Mouse (Mus musculus): ENCODE measurements around the gene Rhox2f. TPM values are rescaled to one million over a fixed set of nuclear protein-coding genes. Genes with fewer than 3 reads are reported as not detected.
"Not testable (repeated sequence)": the region's sequence is repeated elsewhere in the genome, so short reads cannot be mapped to it uniquely, and the experiment has no call there.

Rhox2f gene
- not detected for total RNA-seq (2022)

DNA sequence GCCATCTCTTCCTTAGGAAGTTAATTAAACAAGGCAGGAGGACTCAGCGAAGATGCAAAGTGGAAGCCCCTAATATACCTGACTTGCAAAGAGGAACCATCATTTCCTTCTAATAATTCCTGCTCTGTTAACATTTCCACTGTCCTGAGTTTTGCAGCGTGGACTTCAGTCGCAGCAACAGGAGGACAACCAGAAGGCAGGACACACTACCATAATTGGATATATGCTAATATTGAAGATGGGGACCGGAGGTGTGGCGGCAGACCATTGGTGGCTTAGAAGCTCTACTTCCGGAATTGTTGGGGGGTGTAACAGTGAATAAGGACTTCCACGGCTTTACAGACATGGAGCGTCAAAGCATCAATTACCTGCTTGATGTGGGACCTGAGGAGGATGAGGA lies at the start of gene Rhox2f:
TSS of gene Rhox2f (plus strand) at position 301 of the 400 bp plus-strand sequence.
- DNase-seq (ENCODE audit: low spot score) = not testable (repeated sequence)

DNA sequence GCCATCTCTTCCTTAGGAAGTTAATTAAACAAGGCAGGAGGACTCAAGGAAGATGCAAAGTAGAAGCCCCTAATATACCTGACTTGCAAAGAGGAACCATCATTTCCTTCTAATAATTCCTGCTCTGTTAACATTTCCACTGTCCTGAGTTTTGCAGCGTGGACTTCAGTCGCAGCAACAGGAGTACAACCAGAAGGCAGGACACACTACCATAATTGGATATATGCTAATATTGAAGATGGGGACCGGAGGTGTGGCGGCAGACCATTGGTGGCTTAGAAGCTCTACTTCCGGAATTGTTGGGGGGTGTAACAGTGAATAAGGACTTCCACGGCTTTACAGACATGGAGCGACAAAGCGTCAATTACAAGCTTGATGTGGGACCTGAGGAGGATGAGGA lies 41.1 kb upstream of the Rhox2f start, which contains the start of gene Rhox2e:
TSS of gene Rhox2e (plus strand) at position 301 of the 400 bp plus-strand sequence.
- DNase-seq (ENCODE audit: low spot score) = not testable (repeated sequence)

DNA sequence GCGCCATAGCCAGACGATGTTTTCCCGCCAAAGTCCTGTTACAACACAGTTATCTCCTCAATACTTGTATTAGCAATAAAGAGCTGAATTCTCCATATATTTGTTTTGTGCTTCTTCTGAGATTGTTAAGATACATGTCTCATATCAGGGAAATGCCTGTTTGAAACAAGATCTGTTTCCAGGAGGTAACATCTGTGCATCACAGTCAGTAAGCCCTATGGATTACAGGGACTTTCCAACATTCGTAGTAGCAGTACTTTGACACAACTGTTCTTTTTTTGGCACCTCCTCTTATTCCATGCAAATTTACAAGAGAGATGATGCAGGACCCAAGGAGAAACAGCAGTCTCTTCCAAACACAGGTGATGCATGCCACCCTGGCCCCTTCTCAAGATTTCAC lies 29.5 kb upstream of the Rhox2f start, which contains the start of gene Rhox3e:
TSS of gene Rhox3e (plus strand) at position 301 of the 400 bp plus-strand sequence.
- not testable (repeated sequence) for DNase-seq (ENCODE audit: low spot score)

DNA sequence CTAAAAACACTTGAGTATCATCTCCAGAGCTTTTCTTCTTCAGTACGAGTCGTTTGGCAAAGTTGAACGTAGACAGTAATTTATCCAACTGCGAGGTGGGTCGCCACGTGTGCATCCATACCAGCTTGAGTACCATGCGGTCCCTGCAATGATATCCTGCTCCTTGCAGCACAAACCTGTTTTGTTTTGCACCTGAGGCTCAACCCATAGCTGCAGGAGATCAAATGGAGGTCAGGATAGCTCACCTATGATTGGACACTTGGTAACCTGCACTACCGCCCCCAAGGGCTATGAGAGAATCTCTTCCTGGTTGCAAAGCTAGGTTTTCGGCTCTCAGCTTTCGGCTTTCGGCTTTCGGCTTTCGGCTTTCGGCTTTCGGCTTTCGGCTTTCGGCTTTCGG lies 14.1 kb upstream of the Rhox2f start, which contains the start of gene Rhox4e:
TSS of gene Rhox4e (plus strand) at position 301 of the 400 bp plus-strand sequence.
- not testable (repeated sequence) for DNase-seq (ENCODE audit: low spot score)

DNA sequence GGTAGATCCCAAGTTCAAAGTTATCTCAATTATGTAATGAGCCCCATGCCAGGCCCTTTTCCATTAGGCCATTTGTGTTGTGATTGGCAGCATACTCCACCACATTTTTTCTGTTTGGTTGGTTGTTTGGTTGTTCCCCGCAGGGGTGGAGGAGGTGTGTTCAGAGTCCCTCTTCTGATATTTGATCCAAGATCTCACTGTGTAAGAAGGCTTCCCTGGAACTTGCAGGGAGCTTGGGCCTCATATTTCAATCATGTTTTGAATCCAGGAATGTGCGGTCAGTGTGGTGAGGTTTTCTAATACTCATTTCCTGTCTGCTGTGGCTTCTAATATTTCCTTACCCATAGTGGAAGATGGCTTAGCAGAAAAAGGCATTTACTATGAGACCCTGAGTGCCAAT lies 1.4 kb downstream of the Rhox2f start:
- not testable (repeated sequence) for DNase-seq (ENCODE audit: low spot score)

DNA sequence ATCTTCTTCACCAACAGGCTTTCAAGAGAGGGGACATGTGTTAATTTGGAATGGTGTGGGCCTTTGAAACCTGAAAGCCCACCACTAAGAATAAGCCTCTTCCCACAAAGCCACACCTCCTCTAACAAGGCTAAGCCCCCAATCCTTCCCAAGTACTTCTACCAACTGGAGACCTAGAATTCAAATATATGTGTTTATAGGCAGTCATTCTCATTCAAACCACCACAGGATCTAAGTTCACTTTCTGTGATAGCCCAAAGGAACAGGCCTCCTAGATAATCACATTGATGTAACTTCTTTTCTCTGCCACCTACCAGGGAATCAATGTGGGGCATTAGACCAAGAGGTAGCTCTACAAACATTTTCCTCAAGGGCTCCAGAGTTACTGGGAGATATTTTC lies 9.5 kb downstream of the Rhox2f start, which contains the start of gene Rhox3f:
TSS of gene Rhox3f (plus strand) at position 301 of the 400 bp plus-strand sequence.
- DNase-seq (ENCODE audit: low spot score) = not testable (repeated sequence)

DNA sequence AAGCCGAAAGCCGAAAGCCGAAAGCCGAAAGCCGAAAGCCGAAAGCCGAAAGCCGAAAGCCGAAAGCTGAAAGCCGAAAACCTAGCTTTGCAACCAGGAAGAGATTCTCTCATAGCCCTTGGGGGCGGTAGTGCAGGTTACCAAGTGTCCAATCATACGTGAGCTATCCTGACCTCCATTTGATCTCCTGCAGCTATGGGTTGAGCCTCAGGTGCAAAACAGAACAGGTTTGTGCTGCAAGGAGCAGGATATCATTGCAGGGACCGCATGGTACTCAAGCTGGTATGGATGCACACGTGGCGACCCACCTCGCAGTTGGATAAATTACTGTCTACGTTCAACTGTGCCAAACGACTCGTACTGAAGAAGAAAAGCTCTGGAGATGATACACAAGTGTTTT lies 36.4 kb downstream of the Rhox2f start, which contains the start of gene Rhox4f:
TSS of gene Rhox4f (minus strand) at position 101 of the 400 bp plus-strand sequence.
- not testable (repeated sequence) for DNase-seq (ENCODE audit: low spot score)

Other genes starting within 250 kb of the Rhox2f start
- not detected for gene Rhox3a2, start 191.4 kb upstream of the Rhox2f start, total RNA-seq (2022)
- gene Rhox4a2, start 180.6 kb upstream of the Rhox2f start, total RNA-seq (2022) = not detected
- gene Rhox2b, start 159.3 kb upstream of the Rhox2f start, total RNA-seq (2022) = not detected
- not detected for gene Rhox4b, start 138.9 kb upstream of the Rhox2f start, total RNA-seq (2022)
- gene Rhox2c, start 117.7 kb upstream of the Rhox2f start, total RNA-seq (2022) = under 1 TPM in 1 of 4 experiments, not detected in 3; 0.85 TPM
- gene Rhox3c, start 112.8 kb upstream of the Rhox2f start, total RNA-seq (2022) = not detected
- gene Rhox4c, start 91.1 kb upstream of the Rhox2f start, total RNA-seq (2022) = not detected
- gene Rhox2d, start 78.0 kb upstream of the Rhox2f start, total RNA-seq (2022) = not detected
- gene Rhox4d, start 57.0 kb upstream of the Rhox2f start, total RNA-seq (2022) = not detected
- gene Rhox2e, start 41.0 kb upstream of the Rhox2f start, total RNA-seq (2022) = not detected
- gene Rhox3e, start 29.4 kb upstream of the Rhox2f start, total RNA-seq (2022) = not detected
- gene Rhox4e, start 14.0 kb upstream of the Rhox2f start, total RNA-seq (2022) = not detected
- not detected for gene Rhox3f, start 9.6 kb downstream of the Rhox2f start, total RNA-seq (2022)
- not detected for gene Rhox4f, start 36.3 kb downstream of the Rhox2f start, total RNA-seq (2022)
- gene Rhox3g, start 57.2 kb downstream of the Rhox2f start, total RNA-seq (2022) = not detected
- not detected for gene Rhox2g, start 72.1 kb downstream of the Rhox2f start, total RNA-seq (2022)
- not detected for gene Rhox4g, start 79.9 kb downstream of the Rhox2f start, total RNA-seq (2022)
- gene Rhox3h, start 97.4 kb downstream of the Rhox2f start, total RNA-seq (2022) = not detected
- gene Rhox2h, start 101.9 kb downstream of the Rhox2f start, total RNA-seq (2022) = under 1 TPM in 2 of 4 experiments, not detected in 2; 0.63 to 0.72 TPM
- gene Rhox5, start 233.4 kb downstream of the Rhox2f start, total RNA-seq (2022) = 1 to 10 TPM in 3 of 4 experiments, under 1 TPM in 1; 0.60 to 3.8 (median 1.6) TPM